Mouse (Mus musculus) stomach, postnatal 0 days (tissue): ENCODE data around the gene Adcy2.

Source experiments
- CTCF ChIP-seq: IDR thresholded peaks from 2 replicates; pipeline ENCODE4 v1.5.1; 2016; ENCODE audit warnings: antibody characterized with exemption, low read depth, mild to moderate bottlenecking, moderate library complexity
- EP300 ChIP-seq: optimal IDR thresholded peaks from 2 replicates; pipeline ENCODE3; 2016; ENCODE audit warnings: antibody characterized with exemption

- TF ChIP-seq EP300 (no peak), CTCF (no peak)
These were observed 18.3 kb downstream of the Adcy2 start for GRCm38 (mm10) chr13:68981048-68981447.
